Mouse (Mus musculus) megakaryocyte, embryonic 14.5 days (primary cell): ENCODE results near the gene Hoxa11. TPM values are rescaled to one million over a fixed set of nuclear protein-coding genes. Genes with fewer than 3 reads are reported as not detected.

Experiments
- H3K27me3 ChIP-seq: replicated peaks from 2 replicates; pipeline ENCODE3; 2012; ENCODE audit warnings: inconsistent platforms
- H3K36me3 ChIP-seq: replicated peaks from 2 replicates; pipeline ENCODE3; 2012; ENCODE audit warnings: low read length, inconsistent platforms, mixed read lengths
- H3K4me1 ChIP-seq: 2 replicates; pipeline ENCODE4 v1.6.1; 2012; ENCODE audit warnings: inconsistent platforms
- H3K4me3 ChIP-seq: replicated peaks from 2 replicates; pipeline ENCODE3; 2012; ENCODE audit warnings: moderate library complexity, mild to moderate bottlenecking, inconsistent platforms
- H3K9me3 ChIP-seq: 2 replicates; pipeline ENCODE4 v1.6.1; 2012; ENCODE audit warnings: inconsistent platforms
- FLI1 ChIP-seq: IDR thresholded peaks from 2 replicates; pipeline ENCODE4 v1.6.1; 2012; ENCODE audit warnings: low read length, inconsistent platforms, mixed read lengths
- GATA1 ChIP-seq: IDR thresholded peaks from 3 replicates; pipeline ENCODE4 v1.6.1; 2012; ENCODE audit warnings: mixed read lengths, low read length, inconsistent platforms, borderline replicate concordance
- polyA plus RNA-seq: library from polyadenylated mRNA; stranded (reverse); fragments of >175 nt; gene quantifications from 2 replicates; pipeline ENCODE4 v1.2.3, GENCODE M21; 2012; ENCODE audit warnings: low replicate concordance; ENCODE audit not compliant: insufficient read depth

Gene Hoxa11
- polyA plus RNA-seq, 1 experiment = not detected

DNA sequence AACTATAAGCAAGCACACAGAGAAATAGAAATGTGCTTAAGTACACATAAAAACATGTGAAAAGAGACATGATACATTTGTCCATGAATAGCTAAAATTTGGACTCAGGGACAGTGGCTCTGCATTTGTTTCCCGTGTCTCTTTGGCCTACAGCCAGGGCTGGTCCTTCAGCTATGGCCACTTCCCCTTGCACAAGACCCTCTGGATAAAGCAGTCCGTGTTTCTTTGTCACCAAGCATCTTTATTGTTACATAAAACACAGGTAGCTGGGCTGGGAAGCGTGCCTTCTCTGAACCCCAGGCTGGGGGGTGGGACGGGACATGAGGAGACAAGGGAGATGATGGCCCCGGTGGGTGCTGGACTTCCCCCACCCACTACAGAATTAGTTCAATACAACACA lies 31.3 kb downstream of the Hoxa11 start:
- Histone ChIP-seq H3K27me3 (peaks cover 94% of the 10 kb centered on the region), H3K36me3 (no peaks in the 10 kb centered on the region), H3K4me3 (no peak overlapping the region), H3K9me3 (0 out of 2 replicates have a peak, but pooled peaks cover 2% of the 10 kb centered on the region), H3K4me1 (peaks cover 71% of the 10 kb centered on the region)
- TF ChIP-seq GATA1 (no peak), FLI1 (no peak)

- no peak for TF ChIP-seq GATA1
- no peak for TF ChIP-seq FLI1
- H3K36me3 ChIP-seq = no peaks in the 10 kb centered on the region
- peaks cover 7% of the 10 kb centered on the region; the same call in 1 of the 2 replicates for H3K9me3 ChIP-seq
- peak within 1 kb of the TSS; percentile 97 for H3K4me3 ChIP-seq
- H3K4me1 ChIP-seq = peaks cover 65% of the 10 kb centered on the region
- H3K27me3 ChIP-seq = peaks cover 93% of the 10 kb centered on the region
Observed at GRCm38 (mm10) chr6:52213119-52213986, 32.3 kb downstream of the Hoxa11 start, which contains the start of the genes Hoxa3 and Gm28308. Gene Hoxa3, minus strand, starts transcription at chr6:52213336. Gene Gm28308, minus strand, starts transcription at chr6:52213339.

- H3K4me1 ChIP-seq = peaks cover 58% of the 10 kb centered on the region
- no peaks in the 10 kb centered on the region for H3K36me3 ChIP-seq
- H3K4me3 ChIP-seq = peak overlapping the region; percentile 97
- TF ChIP-seq GATA1 = no peak
- TF ChIP-seq FLI1 = no peak
- peaks cover 12% of the 10 kb centered on the region; the same call in 1 of the 2 replicates for H3K9me3 ChIP-seq
- H3K27me3 ChIP-seq = peaks cover 91% of the 10 kb centered on the region
Observed at GRCm38 (mm10) chr6:52212556-52213118, 33.0 kb downstream of the Hoxa11 start.

DNA sequence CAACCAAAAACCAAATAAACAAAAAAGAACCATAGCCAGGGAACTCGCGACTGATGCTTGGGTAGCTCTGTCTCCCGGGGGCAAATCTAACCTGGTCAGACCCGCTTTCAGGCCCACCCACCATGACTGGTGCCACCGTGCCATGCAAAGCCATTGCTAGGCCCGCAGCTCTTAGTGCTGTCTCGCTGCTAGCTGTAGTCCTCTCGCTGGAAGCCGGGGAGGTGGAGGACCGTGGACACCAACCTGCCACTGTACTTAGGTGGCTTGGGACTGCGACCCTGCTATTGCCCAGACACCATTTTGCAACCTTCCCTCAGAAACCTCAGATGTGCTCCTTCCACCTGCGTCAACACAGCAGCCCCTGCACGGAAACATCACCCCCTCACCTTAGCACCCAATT lies 33.6 kb downstream of the Hoxa11 start:
- Histone ChIP-seq H3K4me1 (peaks cover 51% of the 10 kb centered on the region), H3K4me3 (peak overlapping the region; percentile 97), H3K36me3 (no peaks in the 10 kb centered on the region), H3K27me3 (peaks cover 91% of the 10 kb centered on the region), H3K9me3 (peaks cover 12% of the 10 kb centered on the region; the same call in 1 of the 2 replicates)
- TF ChIP-seq FLI1 = no peak
- TF ChIP-seq GATA1 = no peak

DNA sequence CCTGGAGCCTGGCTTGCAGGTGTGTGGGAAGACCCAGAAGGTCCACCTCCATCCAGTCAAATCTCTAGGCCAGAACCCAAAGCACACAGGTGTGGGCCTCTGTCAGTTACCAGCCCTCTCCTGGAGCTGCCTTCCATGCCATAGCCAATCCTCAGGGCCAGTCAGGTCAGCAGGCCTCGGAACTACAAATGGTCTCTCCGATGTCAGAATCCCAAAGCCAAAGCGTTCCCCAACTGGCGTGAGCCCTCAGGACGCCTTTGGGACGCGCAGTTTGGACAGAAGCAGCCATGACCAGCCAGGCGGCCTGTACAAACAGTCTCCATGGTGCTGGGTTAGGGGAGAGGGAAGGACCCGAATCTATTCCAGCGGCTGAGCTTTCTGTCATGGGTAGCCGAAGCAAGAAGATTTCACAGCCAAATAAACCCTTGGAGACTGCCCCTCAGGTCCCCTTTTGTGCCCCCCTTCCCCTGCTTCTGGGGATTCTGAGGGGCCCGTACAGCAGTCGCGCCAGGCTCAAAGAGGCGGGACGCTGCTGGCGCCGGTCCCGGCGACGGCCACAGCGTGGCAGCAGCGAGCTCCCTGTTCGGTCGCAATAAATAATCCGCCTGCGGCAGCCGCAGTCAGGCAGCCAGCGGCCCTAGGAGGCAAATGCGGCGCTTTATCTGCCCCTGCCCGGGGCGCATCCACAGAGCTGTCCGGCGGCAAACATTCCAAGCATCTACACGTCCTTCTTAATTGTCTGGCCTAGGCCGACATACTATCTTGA lies 34.3 kb downstream of the Hoxa11 start:
- Histone ChIP-seq H3K4me1 (peaks cover 45% of the 10 kb centered on the region), H3K27me3 (peaks cover 90% of the 10 kb centered on the region), H3K4me3 (peak overlapping the region; percentile 97), H3K9me3 (peaks cover 14% of the 10 kb centered on the region), H3K36me3 (peaks cover 2% of the 10 kb centered on the region)
- TF ChIP-seq FLI1 = no peak
- no peak for TF ChIP-seq GATA1

GRCm38 (mm10) chr6:52209685-52210046 lies 35.9 kb downstream of the Hoxa11 start:
- Histone ChIP-seq H3K9me3 (peaks cover 31% of the 10 kb centered on the region), H3K36me3 (peaks cover 19% of the 10 kb centered on the region), H3K27me3 (peaks cover 84% of the 10 kb centered on the region), H3K4me3 (peak overlapping the region; percentile 65), H3K4me1 (peaks cover 36% of the 10 kb centered on the region)
- TF ChIP-seq GATA1 = no peak
- no peak for TF ChIP-seq FLI1

DNA sequence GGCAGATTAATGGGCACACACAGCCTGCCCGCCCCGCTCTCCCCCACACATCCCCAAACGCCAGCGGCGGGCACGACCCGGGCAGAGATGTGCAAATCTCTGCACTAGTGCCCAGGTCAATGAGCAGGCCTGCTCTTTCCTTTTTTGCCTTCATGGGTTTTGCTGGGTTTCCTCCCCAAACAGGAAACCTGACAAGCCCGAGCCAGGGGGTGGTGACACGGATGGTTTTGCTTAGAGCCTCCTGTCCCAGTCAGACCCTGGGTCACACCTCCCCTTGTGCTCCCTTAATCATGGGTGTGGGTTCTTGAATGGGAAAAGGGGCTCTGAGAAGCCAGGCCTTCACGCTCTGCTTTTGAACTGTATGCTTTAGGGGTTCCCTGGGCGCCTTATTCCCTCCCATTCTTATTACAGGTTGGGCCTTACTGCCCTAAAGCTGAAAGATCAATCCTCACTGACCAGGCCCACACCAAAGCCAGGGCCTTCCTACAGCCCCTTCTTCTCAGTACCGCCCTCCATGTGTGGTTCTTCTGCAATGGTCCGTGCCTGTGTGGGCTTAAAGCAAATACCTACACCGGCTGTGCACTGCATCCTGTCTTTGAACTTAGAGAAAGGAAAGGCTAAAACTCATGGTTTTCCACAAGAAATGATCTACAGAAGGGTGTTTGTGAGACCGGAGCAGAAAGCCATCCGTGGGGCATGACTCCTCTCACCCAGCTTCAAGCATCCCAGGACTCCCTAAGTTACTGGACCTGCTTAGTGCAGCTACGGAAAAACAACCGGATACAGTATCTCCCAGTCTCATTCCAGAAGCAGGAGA lies 36.5 kb downstream of the Hoxa11 start:
- Histone ChIP-seq H3K4me3 (peak overlapping the region; percentile 10), H3K9me3 (peaks cover 37% of the 10 kb centered on the region), H3K4me1 (peaks cover 36% of the 10 kb centered on the region), H3K27me3 (peaks cover 78% of the 10 kb centered on the region), H3K36me3 (peaks cover 25% of the 10 kb centered on the region)
- TF ChIP-seq GATA1 (no peak), FLI1 (no peak)

DNA sequence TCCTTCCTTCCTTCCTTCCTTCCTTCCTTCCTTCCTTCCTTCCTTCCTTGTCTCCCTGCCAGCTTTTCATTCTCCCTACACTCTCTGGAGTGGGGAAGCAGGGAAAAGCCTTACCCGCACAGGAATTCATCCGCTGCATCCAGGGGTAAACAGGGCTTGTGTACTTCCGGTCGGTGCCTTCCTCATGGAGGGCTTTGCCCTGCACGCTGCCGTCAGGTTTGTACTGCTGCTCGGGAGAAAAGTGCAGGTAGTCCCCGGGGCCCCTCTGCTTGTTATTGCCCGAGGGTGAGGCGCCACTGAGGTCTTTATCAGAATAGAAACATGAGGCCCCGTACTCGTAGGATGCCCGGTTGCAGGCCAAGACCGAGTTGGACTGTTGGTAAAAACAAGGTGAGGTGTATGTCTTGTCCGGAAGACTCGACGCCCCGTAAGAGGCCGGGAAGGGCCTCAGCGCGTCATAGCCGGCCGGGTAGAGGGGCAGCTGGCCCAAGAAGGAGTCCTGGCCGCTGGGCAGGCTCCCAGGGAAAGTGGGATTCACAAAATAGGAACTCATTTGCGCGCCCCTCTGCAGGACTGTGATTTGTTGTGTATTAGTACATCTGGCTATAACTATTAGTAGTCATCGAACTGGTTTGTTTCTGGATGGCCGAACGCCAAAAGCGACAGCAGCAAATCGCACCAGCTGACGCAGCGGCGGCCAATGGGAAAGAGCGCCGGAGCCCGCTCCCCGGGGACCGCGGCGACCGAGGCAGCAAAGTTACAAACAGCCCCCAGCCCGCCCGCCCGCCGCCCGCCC lies 37.3 kb downstream of the Hoxa11 start, which contains the start of gene Hoxa6:
Hoxa6 (minus strand) TSS at position 651 of the 796 bp plus-strand sequence.
- Histone ChIP-seq H3K9me3 (peaks cover 45% of the 10 kb centered on the region), H3K36me3 (peaks cover 26% of the 10 kb centered on the region), H3K4me3 (peak within 1 kb of the TSS; percentile 10), H3K27me3 (peaks cover 77% of the 10 kb centered on the region), H3K4me1 (peaks cover 30% of the 10 kb centered on the region)
- TF ChIP-seq FLI1 (no peak), GATA1 (no peak)
